Mouse (Mus musculus) lung, adult 2 months (tissue): ENCODE results near the gene Parvb. TPM values are rescaled to one million over a fixed set of nuclear protein-coding genes. Genes with fewer than 3 reads are reported as not detected.
A peak's percentile ranks its signal among the peaks of the same experiment; 100 is the strongest.
"Not testable (repeated sequence)": the region's sequence is repeated elsewhere in the genome, so short reads cannot be mapped to it uniquely, and the experiment has no call there.

Source experiments
- DNase-seq: peaks from one replicate; pipeline ENCODE4 v3.0.0; 2022
- H3K4me1 ChIP-seq: fragments of 200-500 bp; 2 replicates; pipeline ENCODE4 v1.6.1; 2011; ENCODE audit warnings: low read length; ENCODE audit not compliant: control insufficient read depth, insufficient read depth
- H3K4me3 ChIP-seq: fragments of 200-500 bp; replicated peaks from 2 replicates; pipeline ENCODE3; 2011; ENCODE audit warnings: low read depth, mild to moderate bottlenecking, control low read depth, low read length; ENCODE audit errors: extremely low read depth
- CTCF ChIP-seq: fragments of 200-500 bp; IDR thresholded peaks from 2 replicates; pipeline ENCODE4 v1.5.1; 2011; ENCODE audit warnings: mild to moderate bottlenecking, low read length, control low read depth; ENCODE audit not compliant: insufficient read depth
- POLR2A ChIP-seq: fragments of 200-500 bp; IDR thresholded peaks from 2 replicates; pipeline ENCODE4 v1.6.1; 2011; ENCODE audit warnings: low read depth, mild to moderate bottlenecking, control low read depth, low read length, borderline replicate concordance; ENCODE audit errors: extremely low read depth
- WGBS: fragments of 180-500 bp; shearing (Covaris S2); methylation state at CpG from one replicate; pipeline ENCODE4 v1.1.7; 2018; 5-methylcytosine and 5-hydroxymethylcytosine counted together
- polyA plus RNA-seq: library from polyadenylated mRNA; depleted of rRNA; stranded (reverse); fragments of >200 nt; gene quantifications from 2 replicates; pipeline ENCODE4 v1.2.3, GENCODE M21; 2012

Parvb gene
- polyA plus RNA-seq, 1 experiment = 47.5 TPM

DNA sequence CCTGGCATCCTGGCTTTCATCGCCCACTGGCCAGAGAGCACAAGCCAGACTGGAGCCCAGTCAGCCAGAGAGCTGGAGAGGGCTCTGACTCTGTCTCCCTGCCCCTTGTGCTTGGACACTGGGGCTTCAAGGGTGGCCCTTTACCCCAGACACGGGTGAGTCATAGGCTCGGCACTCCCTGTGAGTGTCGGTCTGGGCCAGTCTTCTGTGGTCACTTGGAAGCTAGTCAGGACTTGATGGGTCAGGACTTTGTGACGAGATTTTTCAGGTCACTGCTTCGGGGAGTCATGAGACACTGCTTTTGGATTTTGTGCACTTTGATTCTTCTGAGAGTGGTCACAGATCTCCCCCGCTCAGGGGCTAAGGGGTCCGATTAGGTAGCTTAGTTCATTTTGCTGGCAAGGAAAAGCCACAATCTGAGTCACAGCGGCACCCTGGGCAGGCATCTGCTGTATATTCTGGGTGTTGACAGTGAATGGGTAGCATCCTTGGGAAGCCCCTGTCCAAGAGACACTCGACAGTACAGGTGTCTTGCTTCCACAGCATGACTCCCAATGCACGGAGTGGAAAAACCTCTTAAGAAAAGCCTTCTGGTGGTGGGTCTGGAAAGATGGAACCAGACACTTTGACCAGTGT lies 49.0 kb downstream of the Parvb start:
- no peak for DNase-seq
- Histone ChIP-seq H3K4me1 (no peaks in the 10 kb centered on the region), H3K4me3 (no peak overlapping the region)
- TF ChIP-seq POLR2A (no peak), CTCF (no peak)
- WGBS = 73% methylated on average over 11 of the region's 11 CpGs

DNA sequence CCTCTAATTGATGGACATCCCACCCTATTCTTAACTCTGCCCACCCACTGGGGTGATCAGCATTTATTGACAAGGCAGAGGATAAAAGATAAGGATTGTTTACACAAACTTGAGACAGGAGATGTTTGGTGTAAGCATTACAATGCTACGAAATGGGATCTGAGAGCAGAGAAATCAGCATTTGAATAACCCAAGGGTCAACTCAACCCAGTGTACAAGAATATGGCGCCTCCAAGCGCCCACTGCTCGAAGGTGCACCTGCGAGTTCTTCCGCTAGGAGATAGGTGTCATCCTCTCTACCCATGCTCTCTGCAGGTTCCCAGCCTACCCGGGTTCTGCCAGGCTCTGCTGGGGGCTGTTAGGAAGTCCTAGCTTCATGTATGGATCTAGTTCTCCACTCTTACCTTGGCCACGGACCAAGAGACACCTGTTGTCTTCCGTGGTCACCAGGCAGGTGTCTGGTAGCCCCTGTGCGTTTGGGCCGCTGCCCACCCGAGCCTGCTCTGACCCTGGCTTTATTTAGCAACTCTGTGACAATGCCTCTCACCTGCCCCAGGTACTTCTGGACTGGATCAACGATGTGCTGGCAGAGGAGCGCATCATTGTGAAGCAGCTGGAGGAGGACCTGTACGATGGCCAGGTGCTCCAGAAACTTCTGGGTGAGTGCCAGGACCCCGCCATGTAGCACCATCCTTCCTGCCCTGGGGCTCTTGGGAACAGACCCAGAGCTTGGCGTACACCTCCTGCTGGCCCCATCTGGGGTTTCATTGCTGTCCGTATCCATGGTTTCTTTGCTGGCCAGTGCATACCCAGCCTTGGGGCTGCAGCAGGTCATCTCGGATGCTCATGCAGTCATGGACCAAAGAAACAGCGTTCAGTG lies 50.6 kb downstream of the Parvb start:
- Histone ChIP-seq H3K4me1 (no peaks in the 10 kb centered on the region), H3K4me3 (no peak overlapping the region)
- no peak for DNase-seq
- no peak for TF ChIP-seq POLR2A
- no peak for TF ChIP-seq CTCF
- WGBS = 75% methylated on average over 20 of the region's 20 CpGs

GRCm38 (mm10) chr15:84284059-84284458 lies 52.2 kb downstream of the Parvb start:
- peak; percentile 42 for DNase-seq
- WGBS = 59% methylated on average over 5 of the region's 5 CpGs
- TF ChIP-seq POLR2A (no peak), CTCF (peak; percentile 70)
- Histone ChIP-seq H3K4me3 (no peak overlapping the region), H3K4me1 (no peaks in the 10 kb centered on the region)

- TF ChIP-seq POLR2A (no peak), CTCF (no peak)
- no peak overlapping the region for H3K4me3 ChIP-seq
- no peaks in the 10 kb centered on the region for H3K4me1 ChIP-seq
- DNase-seq = no peak
- 89% methylated on average over 7 of the region's 7 CpGs for WGBS
Measured at GRCm38 (mm10) chr15:84285453-84285852, 53.6 kb downstream of the Parvb start.

GRCm38 (mm10) chr15:84288953-84289352 lies 57.1 kb downstream of the Parvb start:
- not testable (repeated sequence) for H3K4me1 ChIP-seq, H3K4me3 ChIP-seq, DNase-seq
- 76% methylated on average over 1 of the region's 1 CpGs for WGBS

GRCm38 (mm10) chr15:84291097-84291496 lies 59.3 kb downstream of the Parvb start:
- DNase-seq = no peak
- Histone ChIP-seq H3K4me1 (no peaks in the 10 kb centered on the region), H3K4me3 (no peak overlapping the region)
- 85% methylated on average over 5 of the region's 5 CpGs for WGBS
- TF ChIP-seq POLR2A = no peak
- no peak for TF ChIP-seq CTCF

DNA sequence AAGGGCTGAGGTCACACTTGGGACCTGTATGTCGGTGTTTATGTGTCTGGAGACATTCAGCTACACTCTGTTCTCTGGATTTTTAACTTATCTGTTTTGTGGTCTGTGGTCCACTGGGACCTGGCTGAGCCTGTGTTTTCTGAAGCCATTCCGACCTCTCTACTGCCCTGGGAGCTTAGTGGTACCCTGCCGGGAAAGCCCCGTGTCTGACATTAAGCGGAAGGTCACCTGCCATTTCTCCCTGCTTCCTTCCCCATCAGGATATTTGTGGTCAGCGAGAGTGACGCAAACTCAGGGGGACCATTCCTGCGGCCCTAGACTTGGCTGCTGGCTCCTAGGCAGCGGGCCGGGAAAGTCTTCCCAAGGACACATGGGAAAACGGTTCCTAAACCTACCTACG lies 61.7 kb downstream of the Parvb start:
- DNase-seq = no peak
- WGBS = 79% methylated on average over 12 of the region's 12 CpGs
- TF ChIP-seq POLR2A (no peak), CTCF (no peak)
- no peaks in the 10 kb centered on the region for H3K4me1 ChIP-seq
- no peak overlapping the region for H3K4me3 ChIP-seq

GRCm38 (mm10) chr15:84294391-84294790 lies 62.5 kb downstream of the Parvb start:
- no peaks in the 10 kb centered on the region for H3K4me1 ChIP-seq
- TF ChIP-seq POLR2A = no peak
- no peak for TF ChIP-seq CTCF
- DNase-seq = no peak
- no peak overlapping the region for H3K4me3 ChIP-seq
- 88% methylated on average over 9 of the region's 9 CpGs for WGBS

GRCm38 (mm10) chr15:84295225-84295624 lies 63.4 kb downstream of the Parvb start:
- TF ChIP-seq POLR2A (no peak), CTCF (no peak)
- 62% methylated on average over 10 of the region's 10 CpGs for WGBS

DNA sequence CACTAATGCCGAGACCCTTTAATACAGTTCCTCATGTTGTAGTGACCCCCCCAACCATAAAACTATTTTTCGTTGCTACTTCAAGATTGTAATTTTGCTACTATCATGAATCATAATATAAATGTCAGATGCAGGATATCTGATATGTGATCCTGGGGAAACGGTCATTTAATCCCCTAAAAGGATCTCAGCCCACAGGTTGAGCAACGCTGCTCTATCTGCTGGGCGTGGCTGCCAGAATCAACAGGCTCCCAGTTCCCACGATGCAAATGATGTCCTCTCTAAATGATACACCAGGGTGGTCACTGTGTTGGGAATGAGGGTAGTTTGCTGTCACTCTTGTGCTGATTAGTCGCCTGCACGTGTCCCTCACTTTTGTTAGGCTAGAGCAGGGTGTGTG lies 65.6 kb downstream of the Parvb start:
- H3K4me1 ChIP-seq = no peaks in the 10 kb centered on the region
- TF ChIP-seq POLR2A (no peak), CTCF (no peak)
- 71% methylated on average over 8 of the region's 8 CpGs for WGBS
- H3K4me3 ChIP-seq = no peak overlapping the region
- DNase-seq = no peak

More at GRCm38 (mm10) chr15:84295225-84295624, 63.4 kb downstream of the Parvb start:
- no peak overlapping the region for H3K4me3 ChIP-seq
- DNase-seq = no peak
- no peaks in the 10 kb centered on the region for H3K4me1 ChIP-seq
